Mouse (Mus musculus) lung, embryonic 16.5 days (tissue): Measurements from ENCODE around the gene B4galt2. TPM values are rescaled to one million over a fixed set of nuclear protein-coding genes. Genes with fewer than 3 reads are reported as not detected.
A peak's percentile ranks its signal among the peaks of the same experiment; 100 is the strongest.

ENCODE experiments used
- ATAC-seq: fragments of 200-750 bp; cut with Nextera tagmentation; 2 replicates; pipeline ENCODE4 v1.8.0; 2017; ENCODE audit warnings: low read depth, mild to moderate bottlenecking, moderate library complexity
- H3K27ac ChIP-seq: fragments of 300-500 bp; sonication (generic); 2 replicates; pipeline ENCODE4 v1.5.1; 2014; ENCODE audit warnings: mild to moderate bottlenecking, control low read depth, low read length
- H3K27me3 ChIP-seq: fragments of 300-500 bp; sonication (generic); 2 replicates; pipeline ENCODE4 v1.6.1; 2014; ENCODE audit warnings: low read depth, low read length, mixed read lengths; ENCODE audit not compliant: control insufficient read depth, insufficient read depth
- H3K36me3 ChIP-seq: fragments of 300-500 bp; sonication (generic); 2 replicates; pipeline ENCODE4 v1.6.1; 2014; ENCODE audit warnings: low read length; ENCODE audit not compliant: control insufficient read depth, insufficient read depth
- H3K4me1 ChIP-seq: fragments of 300-500 bp; sonication (generic); replicated peaks from 2 replicates; pipeline ENCODE4 v1.6.1; 2014; ENCODE audit warnings: low read length, mixed read lengths; ENCODE audit not compliant: control insufficient read depth, insufficient read depth
- H3K4me2 ChIP-seq: fragments of 300-500 bp; sonication (generic); 2 replicates; pipeline ENCODE4 v1.6.1; 2014; ENCODE audit warnings: low read depth, low read length, control low read depth
- H3K4me3 ChIP-seq: fragments of 300-500 bp; sonication (generic); 2 replicates; pipeline ENCODE4 v1.5.1; 2014; ENCODE audit warnings: mild to moderate bottlenecking, low read length, control low read depth
- H3K9ac ChIP-seq: fragments of 300-500 bp; sonication (generic); 2 replicates; pipeline ENCODE4 v1.6.1; 2014; ENCODE audit warnings: low read length, control low read depth
- H3K9me3 ChIP-seq: fragments of 300-500 bp; sonication (generic); 2 replicates; pipeline ENCODE4 v1.6.1; 2016; ENCODE audit warnings: low read length; ENCODE audit not compliant: control insufficient read depth
- WGBS: fragments of 180-500 bp; shearing (Covaris S2); extraction: QIAGEN DNeasy Blood & Tissue Kit; methylation state at CpG from one replicate; pipeline ENCODE4 v1.1.7; 2014; 5-methylcytosine and 5-hydroxymethylcytosine counted together
- polyA plus RNA-seq: library from polyadenylated mRNA; unstranded; fragments of >200 nt; fragmentation: Nextera tagmentation; extraction: Ambion mirVana; gene quantifications from 2 replicates; pipeline ENCODE4 v1.2.1, GENCODE M21; 2015

The B4galt2 gene
- polyA plus RNA-seq, 1 experiment from 2014 or later, result 12.0 TPM

GRCm38 (mm10) chr4:117869317-117869716, 14.0 kb downstream of the B4galt2 start:
- ATAC-seq, result no peak

GRCm38 (mm10) chr4:117867823-117868222, 15.5 kb downstream of the B4galt2 start:
- Histone ChIP-seq H3K9ac (no peak overlapping the region), H3K4me3 (peak overlapping the region; percentile 14; the same call in 1 of the 2 replicates), H3K4me1 (peaks cover 17% of the 10 kb centered on the region), H3K36me3 (no peaks in the 10 kb centered on the region), H3K9me3 (no peaks in the 10 kb centered on the region), H3K4me2 (peak overlapping the region; percentile 16; the same call in 1 of the 2 replicates), H3K27ac (no peak overlapping the region), H3K27me3 (peaks cover 4% of the 10 kb centered on the region; the same call in 1 of the 2 replicates)
- 15% methylated on average over 24 of the region's 24 CpGs for WGBS
- ATAC-seq, result peak; percentile 37; the same call in 1 of the 2 replicates

More at GRCm38 (mm10) chr4:117869317-117869716, 14.0 kb downstream of the B4galt2 start:
- no peak overlapping the region for H3K4me3 ChIP-seq
- H3K9me3 ChIP-seq, result no peaks in the 10 kb centered on the region
- H3K4me1 ChIP-seq, result peaks cover 17% of the 10 kb centered on the region
- no peak overlapping the region for H3K4me2 ChIP-seq
- 62% methylated on average over 9 of the region's 9 CpGs for WGBS
- no peak overlapping the region for H3K9ac ChIP-seq
- H3K36me3 ChIP-seq, result 0 out of 2 replicates have a peak, but pooled peaks cover 3% of the 10 kb centered on the region
- peaks cover 4% of the 10 kb centered on the region; the same call in 1 of the 2 replicates for H3K27me3 ChIP-seq
- H3K27ac ChIP-seq, result no peak overlapping the region

GRCm38 (mm10) chr4:117867000-117867399, 16.3 kb downstream of the B4galt2 start:
- Histone ChIP-seq H3K9me3 (no peaks in the 10 kb centered on the region), H3K4me2 (no peak overlapping the region), H3K36me3 (no peaks in the 10 kb centered on the region), H3K27me3 (peaks cover 4% of the 10 kb centered on the region; the same call in 1 of the 2 replicates), H3K4me3 (no peak overlapping the region), H3K9ac (no peak overlapping the region), H3K4me1 (peaks cover 12% of the 10 kb centered on the region), H3K27ac (no peak overlapping the region)
- no peak for ATAC-seq
- WGBS, result 45% methylated on average over 6 of the region's 6 CpGs

GRCm38 (mm10) chr4:117866083-117866482, 17.2 kb downstream of the B4galt2 start:
- Histone ChIP-seq H3K27ac (peak overlapping the region; percentile 13; the same call in 1 of the 2 replicates), H3K4me3 (no peak overlapping the region), H3K36me3 (no peaks in the 10 kb centered on the region), H3K9ac (no peak overlapping the region), H3K4me1 (peaks cover 12% of the 10 kb centered on the region), H3K9me3 (no peaks in the 10 kb centered on the region), H3K4me2 (no peak overlapping the region), H3K27me3 (peaks cover 4% of the 10 kb centered on the region; the same call in 1 of the 2 replicates)
- 31% methylated on average over 9 of the region's 9 CpGs for WGBS
- peak; percentile 71 for ATAC-seq

GRCm38 (mm10) chr4:117862823-117863222, 20.5 kb downstream of the B4galt2 start:
- no peak overlapping the region for H3K9ac ChIP-seq
- WGBS, result 47% methylated on average over 4 of the region's 4 CpGs
- no peaks in the 10 kb centered on the region for H3K9me3 ChIP-seq
- no peak for ATAC-seq
- H3K4me3 ChIP-seq, result no peak overlapping the region
- peaks cover 4% of the 10 kb centered on the region; the same call in 1 of the 2 replicates for H3K27me3 ChIP-seq
- H3K27ac ChIP-seq, result no peak overlapping the region
- H3K4me1 ChIP-seq, result peaks cover 12% of the 10 kb centered on the region
- H3K4me2 ChIP-seq, result no peak overlapping the region
- no peaks in the 10 kb centered on the region for H3K36me3 ChIP-seq

GRCm38 (mm10) chr4:117860570-117860969, 22.7 kb downstream of the B4galt2 start:
- Histone ChIP-seq H3K9ac (no peak overlapping the region), H3K9me3 (no peaks in the 10 kb centered on the region), H3K4me3 (no peak overlapping the region), H3K27me3 (no peaks in the 10 kb centered on the region), H3K4me2 (no peak overlapping the region), H3K27ac (no peak overlapping the region), H3K36me3 (no peaks in the 10 kb centered on the region), H3K4me1 (peaks cover 3% of the 10 kb centered on the region; the same call in 1 of the 2 replicates)
- ATAC-seq, result no peak
- WGBS, result 80% methylated on average over 9 of the region's 9 CpGs

GRCm38 (mm10) chr4:117858794-117859193, 24.5 kb downstream of the B4galt2 start:
- Histone ChIP-seq H3K27me3 (no peaks in the 10 kb centered on the region), H3K4me2 (no peak overlapping the region), H3K4me1 (peaks cover 7% of the 10 kb centered on the region; the same call in 1 of the 2 replicates), H3K4me3 (no peak overlapping the region), H3K9ac (no peak overlapping the region), H3K9me3 (no peaks in the 10 kb centered on the region), H3K36me3 (no peaks in the 10 kb centered on the region), H3K27ac (no peak overlapping the region)
- WGBS, result 73% methylated on average over 3 of the region's 3 CpGs
- ATAC-seq, result no peak

- no peak for ATAC-seq
- H3K9me3 ChIP-seq, result no peaks in the 10 kb centered on the region
- WGBS, result 73% methylated on average over 9 of the region's 9 CpGs
- H3K9ac ChIP-seq, result no peak overlapping the region
- H3K4me1 ChIP-seq, result peaks cover 10% of the 10 kb centered on the region; the same call in 1 of the 2 replicates
- no peaks in the 10 kb centered on the region; the same call in 1 of the 2 replicates for H3K27me3 ChIP-seq
- H3K27ac ChIP-seq, result no peak overlapping the region
- H3K36me3 ChIP-seq, result no peaks in the 10 kb centered on the region
- no peak overlapping the region for H3K4me3 ChIP-seq
- H3K4me2 ChIP-seq, result no peak overlapping the region
These were observed 28.1 kb downstream of the B4galt2 start for GRCm38 (mm10) chr4:117855146-117855545.

- WGBS, result 65% methylated on average over 10 of the region's 10 CpGs
- peaks cover 10% of the 10 kb centered on the region; the same call in 1 of the 2 replicates for H3K4me1 ChIP-seq
- no peaks in the 10 kb centered on the region for H3K9me3 ChIP-seq
- H3K9ac ChIP-seq, result no peak overlapping the region
- no peak overlapping the region for H3K4me2 ChIP-seq
- H3K36me3 ChIP-seq, result no peaks in the 10 kb centered on the region
- no peak overlapping the region for H3K4me3 ChIP-seq
- H3K27me3 ChIP-seq, result no peaks in the 10 kb centered on the region; the same call in 1 of the 2 replicates
- no peak overlapping the region for H3K27ac ChIP-seq
- ATAC-seq, result peak; percentile 10; the same call in 1 of the 2 replicates
These were observed 31.0 kb downstream of the B4galt2 start for GRCm38 (mm10) chr4:117852152-117852868.
